Mouse (Mus musculus) midbrain, embryonic 10.5 days (tissue): Measurements from ENCODE around the gene Cpne5. TPM values are rescaled to one million over a fixed set of nuclear protein-coding genes. Genes with fewer than 3 reads are reported as not detected.
"Not testable (repeated sequence)": the region's sequence is repeated elsewhere in the genome, so short reads cannot be mapped to it uniquely, and the experiment has no call there.

ENCODE experiments used
- DNase-seq: peaks from one replicate; pipeline ENCODE4 v3.0.0-alpha.2; 2017; ENCODE audit warnings: low spot score
- H3K27ac ChIP-seq: fragments of 300-500 bp; sonication (generic); replicated peaks from 2 replicates; pipeline ENCODE4 v1.5.1; 2016; ENCODE audit warnings: mild to moderate bottlenecking
- H3K27me3 ChIP-seq: fragments of 300-500 bp; sonication (generic); 2 replicates; pipeline ENCODE4 v1.6.1; 2016; ENCODE audit warnings: low read depth, mild to moderate bottlenecking; ENCODE audit not compliant: poor library complexity, severe bottlenecking
- H3K36me3 ChIP-seq: fragments of 300-500 bp; sonication (generic); 2 replicates; pipeline ENCODE4 v1.6.1; 2016; ENCODE audit warnings: mild to moderate bottlenecking, moderate library complexity
- H3K4me1 ChIP-seq: fragments of 300-500 bp; sonication (generic); 2 replicates; pipeline ENCODE4 v1.6.1; 2016
- H3K4me3 ChIP-seq: fragments of 300-500 bp; sonication (generic); 2 replicates; pipeline ENCODE4 v1.5.1; 2016; ENCODE audit warnings: mild to moderate bottlenecking, moderate library complexity
- H3K9me3 ChIP-seq: fragments of 300-500 bp; sonication (generic); replicated peaks from 2 replicates; pipeline ENCODE4 v1.6.1; 2016; ENCODE audit warnings: mild to moderate bottlenecking
- WGBS: fragments of 180-500 bp; shearing (Covaris S2); methylation state at CpG from one replicate; pipeline ENCODE4 v1.1.7; 2016; 5-methylcytosine and 5-hydroxymethylcytosine counted together
- polyA plus RNA-seq: library from polyadenylated mRNA; unstranded; fragments of >200 nt; fragmentation: Nextera tagmentation; extraction: Ambion mirVana; gene quantifications from 2 replicates; pipeline ENCODE4 v1.2.1, GENCODE M21; 2016

The Cpne5 gene
- polyA plus RNA-seq, 1 experiment from 2014 or later = 14.8 TPM

- DNase-seq = peak; percentile 85
- Histone ChIP-seq H3K27ac (peak within 1 kb of the TSS; percentile 99), H3K4me3 (peak within 1 kb of the TSS; percentile 88), H3K27me3 (no peaks in the 10 kb centered on the region), H3K36me3 (peaks cover 29% of the 10 kb centered on the region), H3K9me3 (no peaks in the 10 kb centered on the region), H3K4me1 (peaks cover 53% of the 10 kb centered on the region)
- 8% methylated on average over 38 of the region's 38 CpGs for WGBS
These were observed 26.1 kb upstream of the Cpne5 start, which contains the start of gene Ppil1 for GRCm38 (mm10) chr17:29263840-29264633. Ppil1 (minus strand) TSS chr17:29264186.

GRCm38 (mm10) chr17:29263417-29263816, 25.4 kb upstream of the Cpne5 start:
- Histone ChIP-seq H3K27me3 (no peaks in the 10 kb centered on the region), H3K4me3 (peak overlapping the region; percentile 88), H3K9me3 (no peaks in the 10 kb centered on the region), H3K4me1 (peaks cover 52% of the 10 kb centered on the region), H3K36me3 (peaks cover 35% of the 10 kb centered on the region), H3K27ac (peak overlapping the region; percentile 99)
- DNase-seq = no peak
- WGBS = 1% methylated on average over 14 of the region's 14 CpGs

GRCm38 (mm10) chr17:29262259-29262649, 24.3 kb upstream of the Cpne5 start:
- peaks cover 47% of the 10 kb centered on the region for H3K4me1 ChIP-seq
- WGBS = 73% methylated on average over 2 of the region's 2 CpGs
- peaks cover 47% of the 10 kb centered on the region for H3K36me3 ChIP-seq
- no peak for DNase-seq
- no peaks in the 10 kb centered on the region for H3K27me3 ChIP-seq
- H3K4me3 ChIP-seq = peak overlapping the region; percentile 88
- H3K27ac ChIP-seq = no peak overlapping the region; the same call in 1 of the 2 replicates
- no peaks in the 10 kb centered on the region for H3K9me3 ChIP-seq

GRCm38 (mm10) chr17:29261603-29262258, 23.8 kb upstream of the Cpne5 start:
- H3K27me3 ChIP-seq = no peaks in the 10 kb centered on the region
- H3K4me1 ChIP-seq = peaks cover 47% of the 10 kb centered on the region
- 96% methylated on average over 22 of the region's 22 CpGs for WGBS
- H3K9me3 ChIP-seq = no peaks in the 10 kb centered on the region
- H3K27ac ChIP-seq = no peak overlapping the region
- no peak for DNase-seq
- H3K36me3 ChIP-seq = peaks cover 52% of the 10 kb centered on the region
- H3K4me3 ChIP-seq = peak overlapping the region; percentile 88

GRCm38 (mm10) chr17:29260501-29260900, 22.5 kb upstream of the Cpne5 start:
- 89% methylated on average over 15 of the region's 15 CpGs for WGBS
- Histone ChIP-seq H3K36me3 (peaks cover 65% of the 10 kb centered on the region), H3K27me3 (no peaks in the 10 kb centered on the region), H3K4me3 (peak overlapping the region; percentile 11; the same call in 1 of the 2 replicates), H3K27ac (no peak overlapping the region), H3K9me3 (no peaks in the 10 kb centered on the region), H3K4me1 (peaks cover 52% of the 10 kb centered on the region)
- no peak for DNase-seq

GRCm38 (mm10) chr17:29259489-29259888, 21.5 kb upstream of the Cpne5 start:
- Histone ChIP-seq H3K4me1 (peaks cover 48% of the 10 kb centered on the region), H3K9me3 (no peaks in the 10 kb centered on the region), H3K36me3 (peaks cover 75% of the 10 kb centered on the region), H3K27me3 (no peaks in the 10 kb centered on the region), H3K27ac (no peak overlapping the region), H3K4me3 (peak overlapping the region; percentile 20; the same call in 1 of the 2 replicates)
- DNase-seq = peak; percentile 83
- WGBS = 4% methylated on average over 3 of the region's 3 CpGs

GRCm38 (mm10) chr17:29258921-29259320, 21.0 kb upstream of the Cpne5 start:
- no peak overlapping the region for H3K27ac ChIP-seq
- H3K27me3 ChIP-seq = no peaks in the 10 kb centered on the region
- H3K4me1 ChIP-seq = peaks cover 43% of the 10 kb centered on the region
- no peak overlapping the region for H3K4me3 ChIP-seq
- H3K9me3 ChIP-seq = no peaks in the 10 kb centered on the region
- DNase-seq = no peak
- 95% methylated on average over 2 of the region's 2 CpGs for WGBS
- peaks cover 80% of the 10 kb centered on the region for H3K36me3 ChIP-seq

GRCm38 (mm10) chr17:29258025-29258558, 20.1 kb upstream of the Cpne5 start:
- DNase-seq = no peak
- H3K27ac ChIP-seq = no peak overlapping the region
- peaks cover 89% of the 10 kb centered on the region for H3K36me3 ChIP-seq
- H3K27me3 ChIP-seq = no peaks in the 10 kb centered on the region
- H3K4me1 ChIP-seq = peaks cover 41% of the 10 kb centered on the region
- H3K4me3 ChIP-seq = no peak overlapping the region
- 87% methylated on average over 10 of the region's 10 CpGs for WGBS
- no peaks in the 10 kb centered on the region for H3K9me3 ChIP-seq

- 92% methylated on average over 10 of the region's 10 CpGs for WGBS
These were observed 19.1 kb upstream of the Cpne5 start for GRCm38 (mm10) chr17:29257001-29257511.

GRCm38 (mm10) chr17:29256507-29256906, 18.5 kb upstream of the Cpne5 start:
- 87% methylated on average over 6 of the region's 6 CpGs for whole genome bisulfite sequencing
- Histone ChIP-seq H3K4me1 (peaks cover 25% of the 10 kb centered on the region), H3K27me3 (no peaks in the 10 kb centered on the region), H3K27ac (no peak overlapping the region), H3K9me3 (no peaks in the 10 kb centered on the region), H3K36me3 (peaks cover 100% of the 10 kb centered on the region), H3K4me3 (no peak overlapping the region)
- DNase-seq = no peak

More at GRCm38 (mm10) chr17:29257001-29257511, 19.1 kb upstream of the Cpne5 start:
- H3K9me3 ChIP-seq = no peaks in the 10 kb centered on the region
- H3K4me1 ChIP-seq = peaks cover 31% of the 10 kb centered on the region
- H3K27ac ChIP-seq = no peak overlapping the region
- DNase-seq = no peak
- H3K27me3 ChIP-seq = no peaks in the 10 kb centered on the region
- peaks cover 99% of the 10 kb centered on the region for H3K36me3 ChIP-seq
- no peak overlapping the region for H3K4me3 ChIP-seq

- not testable (repeated sequence) for H3K27ac ChIP-seq, H3K9me3 ChIP-seq, H3K4me1 ChIP-seq, DNase-seq, H3K4me3 ChIP-seq, H3K27me3 ChIP-seq
- 93% methylated on average over 6 of the region's 6 CpGs for WGBS
- H3K36me3 ChIP-seq = peaks cover 100% of the 10 kb centered on the region
These were observed 16.8 kb upstream of the Cpne5 start for GRCm38 (mm10) chr17:29254784-29255183.

GRCm38 (mm10) chr17:29253684-29254083, 15.7 kb upstream of the Cpne5 start:
- no peak for DNase-seq
- H3K4me3 ChIP-seq = no peak overlapping the region
- peaks cover 5% of the 10 kb centered on the region; the same call in 1 of the 2 replicates for H3K4me1 ChIP-seq
- no peak overlapping the region for H3K27ac ChIP-seq
- 91% methylated on average over 9 of the region's 9 CpGs for WGBS
- peaks cover 98% of the 10 kb centered on the region for H3K36me3 ChIP-seq
- no peaks in the 10 kb centered on the region for H3K27me3 ChIP-seq
- H3K9me3 ChIP-seq = no peaks in the 10 kb centered on the region
